Mouse (Mus musculus) bone marrow macrophage, adult 2 months (primary cell): ENCODE results near the gene Asic2. TPM values are rescaled to one million over a fixed set of nuclear protein-coding genes. Genes with fewer than 3 reads are reported as not detected.

Experiments
- H3K27ac ChIP-seq: 2 replicates; pipeline ENCODE4 v1.5.1; 2012; ENCODE audit warnings: low read depth, low read length; ENCODE audit not compliant: insufficient read depth
- H3K4me1 ChIP-seq: 2 replicates; pipeline ENCODE4 v1.6.1; 2012; ENCODE audit warnings: low read length; ENCODE audit not compliant: control insufficient read depth, insufficient read depth
- H3K4me3 ChIP-seq: 2 replicates; pipeline ENCODE4 v1.5.1; 2012; ENCODE audit warnings: mild to moderate bottlenecking, low read length, moderate library complexity; ENCODE audit not compliant: insufficient read depth
- CTCF ChIP-seq: IDR thresholded peaks from 2 replicates; pipeline ENCODE4 v1.5.1; 2012; ENCODE audit warnings: low read depth, mild to moderate bottlenecking, low read length, moderate library complexity
- POLR2A ChIP-seq: IDR thresholded peaks from 2 replicates; pipeline ENCODE4 v1.6.1; 2012; ENCODE audit warnings: mild to moderate bottlenecking, low read depth, low read length, borderline replicate concordance
- polyA plus RNA-seq: library from polyadenylated mRNA; stranded (reverse); fragments of >200 nt; gene quantifications from 2 replicates; pipeline ENCODE4 v1.2.4, GENCODE M21; 2012; ENCODE audit not compliant: missing spikeins, insufficient read depth, insufficient read length

Gene Asic2
- polyA plus RNA-seq, 1 experiment, result not detected

DNA sequence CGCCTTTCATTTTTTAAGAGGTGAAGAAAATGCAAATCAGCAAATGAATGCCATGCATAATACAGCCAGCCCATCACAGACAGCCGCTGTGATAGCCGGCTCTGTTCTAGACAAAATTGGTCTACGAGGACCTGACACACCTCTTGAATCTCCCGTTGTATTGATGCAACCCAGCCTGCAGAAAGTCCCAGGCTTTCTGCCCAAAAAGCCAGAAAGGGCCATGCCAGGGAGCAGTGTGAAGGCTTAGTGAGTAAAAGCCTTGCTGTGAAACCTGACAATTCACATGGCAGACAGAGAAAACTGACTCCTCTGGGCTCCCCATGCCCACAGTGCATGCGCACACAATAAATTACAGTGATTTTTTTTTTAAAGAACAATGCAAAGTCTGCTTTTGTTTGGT lies 858.2 kb downstream of the Asic2 start:
- no peak for TF ChIP-seq CTCF
- TF ChIP-seq POLR2A, result no peak
- H3K4me3 ChIP-seq, result no peak overlapping the region
- no peak overlapping the region for H3K27ac ChIP-seq
- H3K4me1 ChIP-seq, result no peaks in the 10 kb centered on the region

- Histone ChIP-seq H3K4me3 (no peak overlapping the region), H3K27ac (no peak overlapping the region), H3K4me1 (no peaks in the 10 kb centered on the region)
- TF ChIP-seq POLR2A (no peak), CTCF (no peak)
Observed at GRCm38 (mm10) chr11:81106949-81107348, 861.3 kb downstream of the Asic2 start.

DNA sequence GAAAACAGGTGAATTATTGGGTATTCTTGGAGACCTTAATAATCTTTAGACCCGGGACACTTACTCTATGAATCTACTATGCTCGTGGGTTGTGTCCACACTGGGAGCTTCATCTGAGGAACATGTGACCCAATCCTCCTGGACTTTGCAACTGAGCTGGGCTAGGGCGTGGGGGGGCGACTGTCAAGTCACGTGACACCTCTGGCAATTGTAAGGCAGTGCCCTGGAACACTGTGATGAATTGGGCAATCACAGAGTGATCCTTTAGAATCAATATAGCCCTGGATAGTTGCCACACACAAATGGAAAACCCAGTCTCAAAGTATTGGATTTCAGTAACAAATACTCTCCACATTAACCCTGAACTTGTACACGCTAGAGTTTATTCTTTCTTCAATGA lies 867.4 kb downstream of the Asic2 start:
- Histone ChIP-seq H3K27ac (no peak overlapping the region), H3K4me1 (no peaks in the 10 kb centered on the region), H3K4me3 (no peak overlapping the region)
- no peak for TF ChIP-seq POLR2A
- no peak for TF ChIP-seq CTCF

GRCm38 (mm10) chr11:81096011-81096410 lies 872.2 kb downstream of the Asic2 start:
- TF ChIP-seq POLR2A (no peak), CTCF (no peak)
- Histone ChIP-seq H3K27ac (no peak overlapping the region), H3K4me3 (no peak overlapping the region), H3K4me1 (no peaks in the 10 kb centered on the region)

GRCm38 (mm10) chr11:81094581-81094980 lies 873.7 kb downstream of the Asic2 start:
- no peak overlapping the region for H3K4me3 ChIP-seq
- H3K27ac ChIP-seq, result no peak overlapping the region
- TF ChIP-seq POLR2A, result no peak
- no peaks in the 10 kb centered on the region for H3K4me1 ChIP-seq

GRCm38 (mm10) chr11:81092161-81092560 lies 876.1 kb downstream of the Asic2 start:
- no peak overlapping the region for H3K4me3 ChIP-seq
- H3K27ac ChIP-seq, result no peak overlapping the region
- no peak for TF ChIP-seq POLR2A
- no peak for TF ChIP-seq CTCF
- H3K4me1 ChIP-seq, result no peaks in the 10 kb centered on the region

DNA sequence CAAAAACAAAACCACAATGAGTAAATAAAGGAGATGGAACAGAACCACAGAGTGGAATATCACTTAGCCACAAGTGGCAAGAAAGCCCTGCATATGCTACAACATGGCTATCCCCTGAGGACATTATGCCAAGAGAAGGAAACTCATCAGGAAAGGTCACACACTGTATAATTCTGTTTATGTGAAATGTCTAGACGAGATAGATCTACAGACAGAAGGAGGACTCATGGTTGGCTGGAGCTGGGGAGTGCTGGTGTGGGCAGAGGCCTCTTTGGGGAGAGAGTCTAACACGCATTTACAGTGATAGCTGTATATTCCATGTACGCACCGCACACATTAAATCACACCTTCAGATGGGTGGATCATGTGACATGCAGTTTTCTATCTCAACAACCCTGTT lies 884.4 kb downstream of the Asic2 start:
- Histone ChIP-seq H3K4me1 (no peaks in the 10 kb centered on the region), H3K27ac (no peak overlapping the region), H3K4me3 (no peak overlapping the region)
- TF ChIP-seq CTCF (no peak), POLR2A (no peak)

DNA sequence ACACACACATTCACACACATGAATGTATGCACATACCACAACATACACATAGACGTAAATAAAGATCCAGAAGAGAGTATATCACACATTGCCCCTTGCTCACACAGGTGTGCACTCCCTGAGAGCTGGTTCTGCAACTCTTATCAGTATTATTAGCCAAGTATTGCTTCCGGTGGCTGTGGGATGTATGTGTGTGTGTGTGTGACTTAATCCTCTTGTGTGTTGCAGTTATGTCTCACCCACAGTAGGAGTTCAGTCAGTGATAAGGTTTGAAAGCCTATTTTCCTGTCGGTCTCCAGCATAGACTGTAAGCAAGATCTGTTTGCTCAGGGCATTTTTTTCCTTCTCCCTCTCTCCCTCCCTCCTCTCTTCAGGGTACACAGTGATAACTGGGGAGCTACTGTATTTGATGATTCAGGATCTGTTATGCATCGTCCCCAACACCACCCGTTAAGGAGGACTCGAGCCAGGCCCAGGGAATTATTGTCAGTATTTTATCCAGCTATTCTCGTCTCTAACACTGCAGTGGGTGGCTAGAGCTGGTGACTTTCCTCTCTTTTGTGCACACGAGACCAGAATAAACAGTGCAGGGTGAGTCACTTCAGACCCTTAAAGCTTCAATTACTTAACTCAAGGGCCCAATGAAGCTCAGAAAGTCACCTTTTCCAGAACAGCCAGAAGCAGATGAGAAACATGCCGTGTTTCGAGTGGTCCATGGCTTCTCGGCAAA lies 888.0 kb downstream of the Asic2 start:
- no peaks in the 10 kb centered on the region for H3K4me1 ChIP-seq
- H3K27ac ChIP-seq, result no peak overlapping the region
- TF ChIP-seq POLR2A, result no peak
- no peak for TF ChIP-seq CTCF
- no peak overlapping the region for H3K4me3 ChIP-seq

- H3K4me3 ChIP-seq, result no peak overlapping the region
- H3K27ac ChIP-seq, result no peak overlapping the region
- TF ChIP-seq CTCF (no peak), POLR2A (no peak)
- no peaks in the 10 kb centered on the region for H3K4me1 ChIP-seq
Observed at GRCm38 (mm10) chr11:81079237-81079636, 889.0 kb downstream of the Asic2 start.

- Histone ChIP-seq H3K27ac (no peak overlapping the region), H3K4me1 (no peaks in the 10 kb centered on the region), H3K4me3 (no peak overlapping the region)
- TF ChIP-seq POLR2A, result no peak
- no peak for TF ChIP-seq CTCF
Observed at GRCm38 (mm10) chr11:81071836-81072235, 896.4 kb downstream of the Asic2 start.
